Mouse (Mus musculus): ENCODE results near the gene Bicral.
"Not testable (repeated sequence)": the region's sequence is repeated elsewhere in the genome, so short reads cannot be mapped to it uniquely, and the experiment has no call there.

The Bicral gene

GRCm38 (mm10) chr17:46875626-46876025 lies 17.3 kb upstream of the Bicral start:
- no peak for DNase-seq (ENCODE audit: low read depth, low spot score)

- DNase-seq (ENCODE audit: low read depth, low spot score), result no peak
Observed at GRCm38 (mm10) chr17:46874133-46874532, 15.9 kb upstream of the Bicral start.

GRCm38 (mm10) chr17:46872806-46873205 lies 14.5 kb upstream of the Bicral start:
- DNase-seq (ENCODE audit: low read depth, low spot score), result no peak

- no peak for DNase-seq (ENCODE audit: low read depth, low spot score)
Observed at GRCm38 (mm10) chr17:46870913-46871312, 12.6 kb upstream of the Bicral start.

GRCm38 (mm10) chr17:46870204-46870798 lies 12.0 kb upstream of the Bicral start:
- no peak for DNase-seq (ENCODE audit: low read depth, low spot score)

- DNase-seq (ENCODE audit: low read depth, low spot score), result no peak
Observed at GRCm38 (mm10) chr17:46866836-46867235, 8.6 kb upstream of the Bicral start.

GRCm38 (mm10) chr17:46864566-46865195 lies 6.4 kb upstream of the Bicral start:
- DNase-seq (ENCODE audit: low read depth, low spot score), result no peak

- DNase-seq (ENCODE audit: low read depth, low spot score), result no peak
Observed at GRCm38 (mm10) chr17:46860120-46860519, 1.8 kb upstream of the Bicral start.

GRCm38 (mm10) chr17:46858749-46859444 lies 615 bp upstream of the Bicral start:
- no peak for DNase-seq (ENCODE audit: low read depth, low spot score)

- peak; percentile 73 for DNase-seq (ENCODE audit: low read depth, low spot score)
Observed at GRCm38 (mm10) chr17:46857361-46857902, 850 bp downstream of the Bicral start.

- peak; percentile 63 for DNase-seq (ENCODE audit: low read depth, low spot score)
Observed at GRCm38 (mm10) chr17:46856471-46857360, 1.6 kb downstream of the Bicral start.

- DNase-seq (ENCODE audit: low read depth, low spot score), result no peak
Observed at GRCm38 (mm10) chr17:46856107-46856388, 2.2 kb downstream of the Bicral start.

GRCm38 (mm10) chr17:46855328-46856106 lies 2.8 kb downstream of the Bicral start:
- no peak for DNase-seq (ENCODE audit: low read depth, low spot score)

- no peak for DNase-seq (ENCODE audit: low read depth, low spot score)
Observed at GRCm38 (mm10) chr17:46854640-46855110, 3.6 kb downstream of the Bicral start.

GRCm38 (mm10) chr17:46854096-46854495 lies 4.2 kb downstream of the Bicral start:
- DNase-seq (ENCODE audit: low read depth, low spot score), result no peak

- no peak for DNase-seq (ENCODE audit: low read depth, low spot score)
Observed at GRCm38 (mm10) chr17:46853281-46853680, 5.0 kb downstream of the Bicral start.

- no peak for DNase-seq (ENCODE audit: low read depth, low spot score)
Observed at GRCm38 (mm10) chr17:46852725-46853124, 5.6 kb downstream of the Bicral start.

GRCm38 (mm10) chr17:46847206-46847605 lies 11.1 kb downstream of the Bicral start:
- no peak for DNase-seq (ENCODE audit: low read depth, low spot score)

- not testable (repeated sequence) for DNase-seq (ENCODE audit: low read depth, low spot score)
Observed at GRCm38 (mm10) chr17:46846573-46846972, 11.7 kb downstream of the Bicral start.

- DNase-seq (ENCODE audit: low read depth, low spot score), result no peak
Observed at GRCm38 (mm10) chr17:46845262-46845661, 13.0 kb downstream of the Bicral start.

GRCm38 (mm10) chr17:46844811-46845210 lies 13.5 kb downstream of the Bicral start:
- no peak for DNase-seq (ENCODE audit: low read depth, low spot score)
